Mouse (Mus musculus): ENCODE measurements at regions not wholly inside any gene's neighbourhood (a gene's known extent, or its start where the extent isn't known, plus 50 kb on each side); places are given as distances from the start of the nearest gene placed in this dataset.

DNA sequence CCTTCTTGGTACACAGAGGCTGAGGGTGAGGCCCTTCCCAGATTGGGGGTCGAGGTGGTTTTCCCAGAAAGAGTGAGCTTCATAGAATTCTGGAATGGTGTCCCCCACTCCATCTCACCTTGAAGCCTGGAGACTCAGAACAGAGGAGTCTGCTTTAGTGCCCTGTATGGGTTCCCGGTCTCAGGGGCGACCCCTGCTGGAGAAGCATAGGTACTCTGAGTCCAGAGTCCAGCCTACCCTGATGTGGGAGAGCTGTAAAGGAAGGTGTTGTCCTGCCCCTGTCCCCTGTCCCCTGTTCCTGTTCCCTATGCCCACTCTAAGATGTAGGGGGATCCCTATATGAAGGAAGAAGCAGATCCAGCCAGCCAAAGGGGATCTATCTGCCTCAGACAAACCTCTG is 111.9 kb downstream of the Olfm1 start:
- TF ChIP-seq CTCF (IDR thresholded peaks at IDR 0.05; ENCODE audit: low read depth, low read length) (peak; percentile 73), POLR2A (IDR thresholded peaks at IDR 0.05; ENCODE audit: extremely low read depth, insufficient read depth, low read length) (no peak)

Measured in liver, adult 2 months (tissue).